Mouse (Mus musculus) c-Kit-positive CD71-negative TER-119-negative erythroid progenitor cells, embryonic 14.5 days (primary cell): ENCODE measurements around the gene Hist1h2af.

Source experiments
- DNase-seq: peaks from one replicate; pipeline ENCODE4 v3.0.0-alpha.2; 2013; ENCODE audit warnings: low read depth

Gene Hist1h2af

DNA sequence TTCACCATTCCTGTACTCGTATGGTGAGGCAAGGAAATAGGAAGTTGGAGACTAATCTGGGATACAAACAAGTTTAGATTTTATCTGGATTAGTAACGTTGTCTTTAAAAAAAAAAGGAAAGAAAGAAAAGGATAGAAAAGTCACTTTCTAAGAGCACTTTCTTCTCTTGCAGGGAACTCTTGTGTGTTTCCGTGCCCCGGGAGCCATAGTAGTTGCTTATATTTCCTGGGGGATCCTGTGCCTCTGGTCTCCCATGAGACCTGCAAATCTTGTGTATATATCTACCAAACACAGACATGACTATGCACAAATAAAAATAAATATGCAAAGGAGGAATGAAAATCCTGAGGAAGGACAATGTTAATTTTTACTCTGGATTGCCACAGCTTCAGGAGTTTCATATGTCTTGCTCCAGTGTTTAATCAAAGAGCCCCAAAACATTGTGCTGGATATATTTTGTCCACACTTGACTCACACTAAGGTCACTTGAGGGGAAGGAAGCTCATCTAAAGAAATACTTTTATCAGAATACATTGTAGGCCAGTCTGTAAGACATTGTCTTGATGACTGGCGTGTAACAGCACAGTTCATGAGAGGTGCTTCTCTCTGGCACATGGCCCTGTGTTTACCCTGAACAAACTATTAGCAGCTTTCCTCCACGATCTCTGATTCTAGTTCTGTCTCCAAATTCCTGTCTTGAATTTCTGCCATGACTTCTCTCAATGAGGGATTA, 43.4 kb downstream of the Hist1h2af start:
- DNase-seq, result no peak

DNA sequence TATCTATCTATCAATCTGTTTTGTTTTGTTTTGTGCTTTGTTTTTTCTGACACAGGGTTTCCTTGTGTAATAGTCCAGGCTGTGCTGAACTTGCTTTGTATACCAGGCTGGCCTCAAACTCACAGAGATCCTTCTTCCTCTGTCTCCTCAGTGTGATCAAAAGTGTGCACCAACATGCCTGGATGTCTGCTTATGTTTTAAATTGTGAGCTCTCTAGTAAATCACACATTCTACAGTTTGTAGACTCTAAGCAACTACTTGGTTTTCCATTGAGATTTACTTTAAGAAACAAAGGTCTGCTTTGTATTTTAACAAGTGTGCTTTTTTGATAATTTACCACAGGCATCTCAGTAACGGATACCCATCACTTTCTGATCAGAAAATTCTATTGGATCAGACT, 44.1 kb downstream of the Hist1h2af start:
- DNase-seq, result no peak

GRCm38 (mm10) chr13:23581408-23582218, 47.9 kb downstream of the Hist1h2af start, which contains the start of gene Hist1h4d:
Gene Hist1h4d, plus strand, starts transcription at chr13:23581598.
- DNase-seq, result peak; percentile 97

DNA sequence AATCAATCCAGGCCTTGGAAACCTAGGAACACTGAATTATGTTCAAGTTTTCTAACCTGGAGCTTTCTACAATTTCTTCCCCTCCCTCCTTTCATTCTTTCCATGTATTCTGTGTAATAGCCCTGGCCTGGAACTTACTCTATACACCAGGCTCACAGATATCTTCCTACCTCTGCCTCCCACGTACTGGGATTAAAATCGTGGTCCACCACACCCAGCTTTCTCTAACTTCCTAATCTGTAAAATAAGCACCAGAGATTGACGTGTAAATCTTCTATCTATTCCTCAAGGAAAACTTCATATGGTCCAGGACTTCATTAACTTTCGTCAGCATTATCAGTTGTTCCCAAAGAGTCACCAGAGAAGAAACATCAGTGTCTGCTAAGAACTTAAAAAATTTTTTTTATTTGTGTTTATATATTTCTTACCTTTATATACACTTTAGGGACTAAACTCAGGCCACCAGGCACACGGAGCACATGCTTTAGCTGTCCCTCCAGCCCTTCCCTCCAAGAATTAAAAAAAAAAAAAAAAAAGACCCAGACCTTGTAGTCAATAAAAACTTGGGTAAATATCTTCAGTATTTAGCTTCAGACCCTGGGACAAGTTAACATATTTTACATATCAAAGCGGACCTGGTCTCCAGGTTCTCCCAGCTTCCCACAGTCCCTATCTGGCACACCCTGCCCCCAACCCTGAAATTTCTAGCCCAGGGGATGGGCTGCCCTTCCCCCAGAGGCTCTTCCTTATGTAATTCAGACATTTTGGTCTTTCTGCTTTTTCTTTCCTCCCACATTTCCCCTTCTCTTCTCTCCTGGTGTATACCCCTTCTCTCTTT, 48.7 kb downstream of the Hist1h2af start:
- no peak for DNase-seq

DNA sequence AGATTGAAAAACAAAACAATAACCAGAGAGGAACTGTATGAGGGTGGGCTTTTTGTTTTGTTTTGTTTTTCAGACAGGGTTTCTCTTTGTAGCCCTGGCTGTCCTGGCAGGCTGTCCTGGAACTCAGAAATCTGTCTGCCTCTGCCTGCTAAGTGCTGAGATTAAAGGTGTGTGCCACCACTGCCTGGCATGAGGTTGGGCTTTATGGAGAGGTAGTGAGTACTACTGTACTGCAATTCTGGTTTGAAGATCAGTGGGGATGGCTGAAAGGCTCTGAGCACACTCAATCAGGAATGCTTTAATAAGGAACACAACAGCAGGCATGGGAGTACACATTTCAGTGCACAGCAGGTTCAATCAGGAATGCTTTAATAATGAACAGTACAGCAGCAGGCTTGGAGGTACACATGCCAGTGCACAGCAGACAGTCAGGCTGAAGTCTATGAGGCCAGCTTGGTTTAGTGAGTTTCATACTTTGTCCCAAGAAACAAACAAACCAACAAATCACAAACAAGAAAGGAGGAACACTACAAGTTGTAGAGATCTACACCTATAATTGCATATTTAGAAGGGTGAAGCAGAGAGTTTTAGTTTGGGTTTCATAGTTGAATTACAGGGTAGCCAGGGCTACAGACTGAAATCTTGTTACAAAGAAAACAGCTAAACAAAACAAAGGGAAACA, 49.8 kb downstream of the Hist1h2af start:
- no peak for DNase-seq
